Mouse (Mus musculus): ENCODE results near the gene Mrps34.

The Mrps34 gene

DNA sequence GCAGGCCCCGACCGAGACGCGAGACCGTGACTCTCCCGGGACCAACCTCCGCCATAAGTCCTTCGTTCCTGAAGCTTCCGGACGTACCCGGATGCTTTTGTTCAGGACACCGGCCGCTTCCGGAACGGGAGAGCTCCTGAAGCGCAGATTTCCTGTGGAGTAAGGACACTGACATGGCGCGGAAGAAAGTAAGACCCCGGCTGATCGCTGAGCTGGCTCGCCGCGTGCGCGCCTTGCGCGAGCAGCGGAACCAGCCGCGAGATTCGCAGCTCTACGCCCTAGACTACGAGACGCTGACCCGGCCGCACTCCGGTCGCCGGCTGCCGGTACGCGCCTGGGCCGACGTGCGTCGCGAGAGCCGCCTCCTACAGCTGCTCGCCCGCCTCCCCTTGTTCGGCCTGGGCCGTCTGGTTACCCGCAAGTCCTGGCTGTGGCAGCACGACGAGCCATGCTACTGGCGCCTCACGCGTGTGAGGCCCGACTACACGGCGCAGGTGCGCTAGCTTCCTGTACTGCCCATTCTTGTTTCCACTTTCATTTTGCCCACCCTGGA is at the start of gene Mrps34, which contains the start of gene Eme2:
Gene Mrps34 (plus strand): TSS at position 122 of the 553 bp plus-strand sequence.
Gene Eme2 (minus strand): TSS at position 93 of the 553 bp plus-strand sequence.
- peak; percentile 55 to 66 for DNase-seq

- no peak for DNase-seq
Observed at GRCm38 (mm10) chr17:24847386-24847785, 47.5 kb upstream of the Mrps34 start.

DNA sequence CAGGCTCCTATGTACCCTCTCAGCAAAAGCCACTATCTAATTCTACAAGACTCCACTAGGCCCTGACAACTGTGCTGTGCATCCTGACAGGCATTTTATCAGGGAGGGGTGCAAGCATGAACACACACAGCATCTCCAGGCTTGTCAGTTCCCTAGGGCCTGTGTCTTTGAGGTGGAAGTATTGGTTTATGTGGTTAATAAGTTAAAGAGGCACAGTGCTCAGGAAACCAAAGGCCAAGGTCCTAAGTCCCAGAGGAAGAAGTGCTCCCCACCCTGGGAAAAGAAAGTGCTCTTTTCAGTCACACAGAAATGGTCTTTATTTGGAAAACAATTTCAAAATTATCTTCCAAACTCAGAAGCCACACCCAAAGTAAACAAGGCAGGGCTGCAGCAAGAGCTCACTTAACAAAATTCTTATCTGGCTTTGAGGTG is 46.3 kb upstream of the Mrps34 start:
- DNase-seq, result no peak

DNA sequence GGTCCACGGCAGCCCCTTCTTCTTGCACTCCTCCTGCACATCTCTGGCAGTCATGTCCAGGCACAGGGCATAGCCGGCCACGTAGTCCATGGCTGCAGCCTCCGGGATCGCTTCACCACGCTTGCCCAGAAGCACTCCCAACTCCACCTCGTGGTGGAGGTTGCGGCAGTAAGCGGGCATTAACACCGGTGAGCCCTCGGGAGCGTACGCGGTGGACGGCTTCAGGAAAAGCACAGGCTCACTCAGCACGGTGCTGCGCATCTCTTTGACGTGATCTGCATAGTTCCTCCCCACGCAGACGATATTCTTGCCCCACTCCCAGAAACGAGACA is 45.2 kb upstream of the Mrps34 start:
- no peak for DNase-seq

DNA sequence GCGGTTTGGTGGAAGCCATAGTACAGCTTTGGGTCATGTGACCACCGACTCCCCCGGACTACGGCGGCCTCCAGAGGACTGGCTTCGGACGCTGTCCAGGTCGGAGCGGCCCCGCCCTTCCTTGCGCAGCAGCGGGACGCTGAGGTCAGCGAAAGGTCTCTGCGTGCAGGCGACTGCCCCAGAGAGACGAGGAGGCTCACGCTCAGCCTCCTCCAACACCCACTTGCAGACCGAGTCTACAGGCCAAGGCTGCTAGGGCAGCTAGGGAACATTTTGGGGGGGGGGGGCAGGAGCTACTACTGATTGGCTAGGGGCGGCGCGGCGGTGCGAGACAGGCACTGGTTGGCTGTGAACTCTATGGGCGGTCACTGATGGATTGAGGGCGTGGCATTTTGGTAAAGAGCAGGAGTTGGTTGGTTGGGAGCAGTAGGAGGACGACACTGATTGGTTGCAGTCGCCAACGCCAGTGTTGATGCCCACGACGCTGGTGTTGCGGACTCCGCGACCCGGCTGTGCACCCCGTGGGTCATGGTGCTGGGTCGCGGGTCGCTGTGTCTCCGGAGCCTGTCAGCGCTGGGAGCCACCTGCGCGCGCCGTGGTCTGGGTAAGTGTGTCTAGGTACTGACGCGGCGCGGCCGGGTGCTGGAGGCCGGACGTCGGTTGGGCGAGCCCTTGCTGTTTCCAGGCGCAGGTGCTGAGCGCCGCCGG is 44.7 kb upstream of the Mrps34 start, which contains the start of gene Fahd1:
Gene Fahd1 (minus strand): TSS at position 300 of the 708 bp plus-strand sequence.
- peak; percentile 93 to 96 for DNase-seq

GRCm38 (mm10) chr17:24850773-24851127 is 44.2 kb upstream of the Mrps34 start:
- no peak for DNase-seq

DNA sequence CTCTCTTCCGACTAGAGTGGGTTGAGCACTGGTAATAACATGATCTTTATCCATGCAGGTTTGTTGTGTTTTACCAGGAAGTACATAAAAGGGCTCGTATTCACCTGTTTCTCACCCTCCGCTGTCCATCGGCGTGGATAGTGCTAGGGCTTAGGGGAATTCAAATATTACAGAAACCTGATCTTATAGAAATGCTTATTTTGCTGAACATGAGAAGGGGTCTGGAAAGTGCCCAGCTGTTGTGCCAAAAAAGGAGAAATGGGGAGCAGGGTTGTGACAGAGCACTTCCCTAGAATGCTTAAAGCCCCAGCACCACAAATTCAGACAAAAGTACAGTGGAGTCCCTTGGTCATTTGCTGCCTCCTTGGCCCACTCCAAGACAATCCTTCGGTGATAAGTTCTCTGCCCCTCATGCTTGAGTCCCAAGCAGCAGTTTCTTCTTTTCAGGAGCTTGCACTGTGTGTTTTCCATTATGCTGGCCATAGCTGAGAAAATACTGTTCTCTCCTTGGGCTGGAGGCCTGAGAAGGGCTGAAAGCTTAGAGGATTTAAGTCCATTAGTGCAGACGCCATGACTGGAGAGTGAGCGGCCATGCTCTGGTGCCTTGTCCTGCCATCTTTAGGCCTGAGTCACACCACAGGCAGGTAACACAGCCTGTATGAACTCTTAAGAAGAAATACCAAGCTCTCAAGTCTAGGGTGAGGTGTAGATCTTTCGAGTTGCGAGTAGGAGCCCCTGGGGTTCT is 43.4 kb upstream of the Mrps34 start:
- DNase-seq, result no peak

DNA sequence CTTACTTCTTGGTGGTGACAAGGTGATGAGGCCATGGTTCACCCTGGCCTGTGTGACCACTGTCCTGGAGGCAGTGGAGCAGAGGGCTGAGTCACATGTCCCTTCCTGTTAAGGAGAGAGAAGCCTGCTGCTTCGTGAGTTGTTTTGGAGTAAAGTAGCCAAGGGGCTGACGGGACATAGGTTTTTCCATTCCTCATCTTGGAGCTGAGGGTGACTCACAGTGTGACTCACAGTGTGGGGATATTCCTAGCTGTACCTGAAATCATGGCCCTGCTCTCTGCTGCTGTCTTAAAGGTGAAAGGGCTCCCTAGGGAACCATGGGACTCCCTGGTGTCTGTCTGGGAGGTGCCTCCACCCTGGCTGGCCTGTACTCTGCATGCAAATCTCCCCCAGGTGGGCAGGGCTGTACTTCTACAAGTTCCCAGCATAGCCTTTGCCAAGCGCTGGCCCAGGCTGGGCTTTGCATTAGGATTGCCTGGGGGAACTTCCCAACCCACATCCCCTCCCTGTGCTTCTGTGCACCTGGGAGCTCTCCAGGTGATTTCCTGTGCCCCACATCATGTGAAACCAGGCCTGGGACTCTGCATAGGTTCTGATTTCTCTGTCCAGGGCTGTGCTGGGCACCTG is 39.0 kb upstream of the Mrps34 start:
- DNase-seq, result no peak

GRCm38 (mm10) chr17:24856589-24856988 is 38.3 kb upstream of the Mrps34 start:
- DNase-seq, result no peak

DNA sequence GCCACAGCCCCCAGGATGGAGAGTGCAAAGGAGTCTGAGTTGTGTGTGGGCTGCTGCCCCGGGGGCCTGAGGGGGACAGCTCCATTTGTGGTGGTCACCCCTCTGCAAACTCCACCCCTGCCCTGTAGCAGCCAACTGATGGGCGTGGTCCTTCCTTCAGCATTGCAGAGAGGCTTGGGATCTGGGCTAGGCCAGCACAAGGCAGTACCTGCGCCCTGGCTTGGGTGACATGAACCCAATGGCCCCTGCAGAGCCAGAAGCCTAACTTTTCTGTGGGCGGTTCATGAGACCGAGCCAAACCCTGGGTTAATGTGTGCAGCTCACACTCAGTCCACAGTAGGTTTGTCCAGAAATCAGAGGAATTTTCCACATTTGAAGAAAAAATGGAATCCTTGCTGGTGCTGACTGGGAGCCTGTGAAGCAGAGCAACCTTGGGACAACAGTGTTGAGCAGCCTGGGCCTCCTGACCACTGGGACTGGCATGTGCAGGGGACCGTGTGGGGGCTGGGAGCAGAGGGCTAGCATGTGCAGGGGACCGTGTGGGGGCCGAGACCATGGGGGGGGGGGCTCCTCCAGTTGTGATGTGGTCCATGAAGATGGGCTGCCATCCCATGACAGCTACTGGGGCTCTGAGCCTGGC is 37.0 kb upstream of the Mrps34 start:
- no peak for DNase-seq

- no peak for DNase-seq
Observed at GRCm38 (mm10) chr17:24858967-24859366, 35.9 kb upstream of the Mrps34 start.

DNA sequence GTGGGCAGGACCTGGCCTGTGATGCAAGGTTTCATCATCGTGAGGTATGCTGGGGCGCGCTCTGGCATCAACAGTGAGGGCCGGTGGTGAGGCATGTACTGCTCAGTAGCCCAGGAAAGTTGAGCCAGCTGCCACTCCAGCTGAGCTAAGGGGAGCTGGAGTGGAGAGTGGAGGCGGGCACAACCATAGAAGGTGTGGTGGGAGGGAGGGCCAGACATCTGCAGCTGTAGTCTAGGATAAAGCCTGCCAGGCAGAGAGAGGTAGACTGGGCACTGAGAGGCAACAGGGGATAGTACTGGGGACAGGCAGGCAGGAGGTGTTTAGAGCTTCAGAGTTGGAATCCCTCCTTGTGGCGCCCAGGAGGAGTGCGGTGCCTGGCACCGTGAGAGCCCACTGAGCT is 34.8 kb upstream of the Mrps34 start:
- DNase-seq, result no peak

- no peak for DNase-seq
Observed at GRCm38 (mm10) chr17:24861785-24862184, 33.1 kb upstream of the Mrps34 start.

GRCm38 (mm10) chr17:24865776-24866175 is 29.1 kb upstream of the Mrps34 start, which contains the start of gene Igfals:
Gene Igfals, plus strand, starts transcription at chr17:24865997.
- no peak for DNase-seq

DNA sequence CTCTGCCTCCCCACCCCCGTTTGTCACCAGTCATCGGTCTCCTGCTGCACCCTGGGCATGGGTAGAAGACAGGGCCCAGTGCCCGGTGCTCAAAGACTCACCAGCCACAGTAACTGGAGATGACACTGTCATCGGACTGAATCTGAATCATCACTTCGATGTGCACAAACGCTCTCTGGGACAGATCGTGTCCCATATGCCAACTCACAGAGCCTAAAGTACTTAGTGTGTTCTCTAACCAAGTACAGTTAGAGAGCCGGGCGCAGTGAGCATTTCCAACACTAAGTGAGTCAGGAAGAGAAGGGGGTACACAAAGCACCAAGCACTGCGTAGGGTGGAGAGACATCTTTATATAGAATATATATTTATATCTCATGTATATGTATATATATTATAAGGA is 27.0 kb upstream of the Mrps34 start:
- no peak for DNase-seq

- DNase-seq, result no peak
Observed at GRCm38 (mm10) chr17:24873695-24874404, 21.1 kb upstream of the Mrps34 start.

DNA sequence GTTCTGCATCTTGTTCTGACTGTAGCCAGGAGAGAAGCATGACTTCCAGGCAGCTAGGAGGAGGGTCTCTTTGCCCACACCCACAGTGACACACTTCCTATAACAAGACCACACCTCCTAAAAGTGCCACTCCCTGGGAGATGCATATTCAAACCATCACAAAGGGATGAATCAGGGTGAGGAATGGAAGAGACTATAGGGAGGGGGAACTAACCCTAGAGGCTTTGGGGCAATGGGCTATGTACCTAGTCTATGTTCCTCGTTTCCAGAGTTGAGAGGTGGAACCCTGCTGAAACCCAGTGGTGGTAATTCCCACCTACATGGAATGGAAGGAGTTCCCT is 20.5 kb upstream of the Mrps34 start:
- DNase-seq, result no peak

GRCm38 (mm10) chr17:24874989-24875388 is 19.9 kb upstream of the Mrps34 start:
- DNase-seq, result no peak

- DNase-seq, result no peak
Observed at GRCm38 (mm10) chr17:24877336-24878116, 17.4 kb upstream of the Mrps34 start.

DNA sequence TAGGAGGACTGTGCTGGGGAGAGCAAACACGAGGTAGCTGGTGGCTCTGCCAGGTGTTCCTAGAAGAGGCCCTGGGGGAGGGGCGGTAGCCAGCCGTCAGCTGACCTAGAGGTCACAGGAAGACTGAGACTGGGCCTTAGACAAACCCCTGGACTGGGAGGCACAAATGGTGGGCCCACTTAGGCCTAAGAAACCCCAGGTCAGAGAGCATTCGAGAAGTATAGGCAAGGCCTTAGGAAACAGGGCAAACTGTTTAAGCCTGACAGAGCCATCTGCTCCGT is 16.9 kb upstream of the Mrps34 start:
- peak in 1 of 2 experiments; percentile 51 for DNase-seq

DNA sequence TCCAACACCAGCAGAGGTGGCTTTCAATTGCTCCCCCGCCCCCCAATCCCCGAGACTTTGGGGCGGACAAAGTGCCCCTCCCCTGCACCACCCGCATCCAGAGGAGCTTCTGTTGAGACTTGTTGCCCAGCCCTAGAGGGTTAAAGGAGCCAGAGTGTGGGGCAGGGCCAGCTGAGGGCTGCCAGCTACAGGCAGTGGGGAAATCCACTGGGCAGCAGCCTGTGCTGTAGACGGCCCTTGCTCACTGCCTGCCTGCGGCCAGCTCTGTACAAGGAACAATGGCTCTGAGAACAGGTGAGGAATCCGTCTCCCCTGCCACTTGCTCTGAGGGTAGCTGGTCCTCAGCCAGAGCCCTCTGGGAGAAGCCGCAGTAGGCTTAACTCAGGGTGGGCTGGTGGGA is 16.4 kb upstream of the Mrps34 start:
- DNase-seq, result no peak
